Mouse (Mus musculus) G1E (cell line): ENCODE results near the gene Defb42. TPM values are rescaled to one million over a fixed set of nuclear protein-coding genes. Genes with fewer than 3 reads are reported as not detected.
A peak's percentile ranks its signal among the peaks of the same experiment; 100 is the strongest.

ENCODE experiments used
- ATAC-seq: 2 replicates; pipeline ENCODE4 v1.8.0; 2016; ENCODE audit warnings: mild to moderate bottlenecking; ENCODE audit not compliant: insufficient number of reproducible peaks, poor library complexity, low FRiP score, severe bottlenecking; ENCODE audit errors: extremely low read depth
- DNase-seq: peaks from one replicate; pipeline ENCODE4 v3.0.0; 2012; ENCODE audit warnings: low spot score
- H3K27me3 ChIP-seq: 2 replicates; pipeline ENCODE4 v1.6.1; 2012; ENCODE audit warnings: mild to moderate bottlenecking, low read length, inconsistent platforms; ENCODE audit not compliant: insufficient read depth
- H3K36me3 ChIP-seq: replicated peaks from 2 replicates; pipeline ENCODE3; 2012; ENCODE audit warnings: mild to moderate bottlenecking, inconsistent platforms
- H3K4me1 ChIP-seq: 2 replicates; pipeline ENCODE4 v1.6.1; 2012; ENCODE audit warnings: low read depth, low read length, inconsistent platforms, mixed read lengths; ENCODE audit not compliant: insufficient read depth
- H3K4me3 ChIP-seq: 2 replicates; pipeline ENCODE4 v1.5.1; 2012; ENCODE audit warnings: low read depth, mild to moderate bottlenecking, inconsistent platforms, low read length, moderate library complexity, mixed read lengths
- H3K9me3 ChIP-seq: replicated peaks from 2 replicates; pipeline ENCODE4 v1.6.1; 2012; ENCODE audit warnings: inconsistent platforms
- CTCF ChIP-seq: IDR thresholded peaks from 2 replicates; pipeline ENCODE4 v1.5.1; 2012; ENCODE audit warnings: low read depth, low read length, inconsistent platforms, mixed read lengths
- GATA1 ChIP-seq: IDR thresholded peaks from 2 replicates; pipeline ENCODE4 v1.6.1; 2012; ENCODE audit warnings: borderline replicate concordance, low read length, inconsistent platforms, mixed read lengths
- GATA2 ChIP-seq: IDR thresholded peaks from 2 replicates; pipeline ENCODE4 v1.6.1; 2012; ENCODE audit warnings: low read depth, low read length, inconsistent platforms, borderline replicate concordance
- POLR2AphosphoS5 ChIP-seq: IDR thresholded peaks from 2 replicates; pipeline ENCODE4 v1.6.1; 2012; ENCODE audit warnings: low read depth, low read length, inconsistent platforms; ENCODE audit not compliant: insufficient replicate concordance
- TAL1 ChIP-seq: conservative IDR thresholded peaks from 2 replicates; pipeline ENCODE4 v1.6.1; 2012; ENCODE audit warnings: low read depth, low read length, inconsistent platforms, mixed read lengths
- polyA plus RNA-seq: library from polyadenylated mRNA; stranded (reverse); fragments of >175 nt; gene quantifications from 2 replicates; pipeline ENCODE4 v1.2.3, GENCODE M21; 2012
- total RNA-seq, 2 experiments: library from RNA; stranded (forward) in 1 of 2; stranded (reverse) in 1 of 2; fragments of 200-1000 nt in 1 of 2; fragments of >200 nt in 1 of 2; fragmentation: Nextera tagmentation in 1 of 2; gene quantifications; 2 replicates each; pipeline ENCODE4 v1.2.3; 2014 to 2017

Gene Defb42
- total and polyA plus RNA-seq, 3 experiments = 0.05 TPM; not detected in 2

DNA sequence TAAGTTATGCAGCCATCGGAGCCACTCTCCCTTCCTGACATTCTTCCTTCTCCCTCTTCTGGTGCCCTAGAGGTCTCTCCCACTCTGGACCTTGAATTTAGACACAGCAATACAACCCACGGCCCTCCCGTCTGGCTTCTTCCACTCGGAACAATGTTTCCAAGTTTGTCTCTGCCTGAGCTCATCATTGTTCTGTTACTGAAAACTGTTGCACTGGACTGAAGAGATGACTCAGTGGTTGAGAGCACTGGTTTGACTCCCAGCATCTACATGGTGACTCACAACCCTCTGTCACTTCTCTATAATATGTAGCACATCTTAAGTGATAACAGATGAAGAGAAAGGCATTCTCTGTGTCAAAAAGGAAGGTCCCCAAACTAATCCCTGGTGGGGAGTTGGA, 32.1 kb upstream of the Defb42 start:
- ATAC-seq (no peak), DNase-seq (no peak)
- Histone ChIP-seq H3K4me3 (no peak overlapping the region), H3K36me3 (no peaks in the 10 kb centered on the region), H3K27me3 (peaks cover 6% of the 10 kb centered on the region; the same call in 1 of the 2 replicates), H3K4me1 (no peaks in the 10 kb centered on the region), H3K9me3 (no peaks in the 10 kb centered on the region)
- TF ChIP-seq POLR2AphosphoS5 (no peak), CTCF (no peak), GATA1 (no peak), TAL1 (no peak), GATA2 (no peak)

DNA sequence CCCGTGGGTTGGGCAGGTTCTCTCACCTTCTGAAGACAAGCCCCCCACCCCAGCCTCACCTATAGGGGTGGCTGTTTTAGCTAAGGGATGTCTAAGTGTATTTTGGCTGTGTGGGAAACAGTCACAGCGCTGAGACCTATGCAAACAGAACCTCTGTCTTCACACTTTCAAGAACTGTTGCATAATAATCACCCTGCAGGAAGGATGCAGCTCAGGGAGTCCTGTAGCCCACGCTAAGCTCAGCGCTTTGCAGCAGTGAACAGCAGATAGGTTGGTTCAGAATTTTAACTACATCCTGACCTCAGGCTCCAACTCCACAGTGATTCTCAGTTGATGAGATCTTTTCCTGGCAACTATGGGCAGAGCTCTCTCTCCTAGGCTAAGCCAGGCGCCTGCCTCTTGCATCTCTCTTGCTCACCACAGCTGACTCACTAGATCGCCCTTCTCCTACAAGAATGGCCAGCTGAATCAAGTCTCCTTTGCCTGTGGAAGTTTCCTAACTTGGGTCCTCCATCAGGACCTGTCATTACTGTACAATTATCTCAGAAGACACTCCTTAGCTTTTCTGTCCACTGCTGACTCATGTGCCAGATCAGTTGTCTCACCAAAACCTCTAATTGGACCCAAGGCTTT, 26.2 kb upstream of the Defb42 start:
- Histone ChIP-seq H3K27me3 (peaks cover 8% of the 10 kb centered on the region; the same call in 1 of the 2 replicates), H3K4me3 (no peak overlapping the region), H3K9me3 (no peaks in the 10 kb centered on the region), H3K36me3 (no peaks in the 10 kb centered on the region), H3K4me1 (no peaks in the 10 kb centered on the region)
- TF ChIP-seq TAL1 = no peak
- TF ChIP-seq GATA1 = no peak
- ATAC-seq (no peak), DNase-seq (no peak)

DNA sequence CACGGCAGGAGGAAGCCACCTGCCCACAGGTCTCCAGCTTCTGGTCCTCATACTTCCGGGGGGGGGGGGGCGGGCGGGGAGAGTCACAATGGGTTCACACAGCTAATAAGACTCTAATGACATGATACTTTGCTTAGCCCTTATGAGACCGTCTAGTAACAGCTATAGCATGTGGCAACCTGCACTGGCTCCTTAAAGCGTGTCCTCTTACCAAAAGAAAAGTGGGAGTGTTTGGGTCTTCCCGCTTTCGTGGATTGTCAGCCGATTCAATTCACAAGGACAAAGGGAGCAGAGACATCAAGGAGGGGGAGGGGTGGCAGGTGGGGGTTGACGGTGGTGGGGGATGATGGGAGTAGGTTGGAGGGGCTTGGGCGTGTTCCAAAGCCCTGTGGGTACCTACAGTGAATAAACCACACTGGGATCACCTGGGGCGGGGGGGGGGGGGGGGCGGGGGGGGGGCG, 3.1 kb downstream of the Defb42 start, which contains the start of gene Defb30:
Gene Defb30, minus strand, starts transcription at position 51 of the 461 bp plus-strand sequence.
- Histone ChIP-seq H3K9me3 (no peaks in the 10 kb centered on the region), H3K36me3 (no peaks in the 10 kb centered on the region), H3K27me3 (peaks cover 11% of the 10 kb centered on the region; the same call in 1 of the 2 replicates), H3K4me1 (no peaks in the 10 kb centered on the region), H3K4me3 (no peak within 1 kb of the TSS)
- DNase-seq (no peak), ATAC-seq (no peak)
- TF ChIP-seq GATA1 (no peak), CTCF (no peak), GATA2 (no peak), TAL1 (no peak), POLR2AphosphoS5 (no peak)

DNA sequence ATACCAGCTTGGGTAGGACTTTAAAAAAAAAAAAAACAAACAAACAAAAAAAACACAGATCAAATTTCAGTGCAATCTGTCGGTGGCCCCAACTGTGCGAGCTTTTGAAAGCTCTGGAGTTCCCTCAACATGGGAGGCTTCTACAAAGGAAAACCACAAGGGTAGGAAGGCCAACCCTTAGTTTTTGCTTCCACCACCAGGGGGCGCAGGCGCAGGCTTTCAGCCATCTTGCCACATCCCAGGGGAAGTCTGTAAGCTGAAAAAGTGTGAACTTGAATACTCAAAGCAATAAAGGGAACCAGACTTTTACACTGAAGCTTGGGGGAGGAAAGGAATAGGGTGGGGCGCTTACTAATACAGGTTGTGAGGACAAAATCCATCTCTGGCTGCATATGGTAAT, 4.0 kb downstream of the Defb42 start:
- Histone ChIP-seq H3K4me1 (no peaks in the 10 kb centered on the region), H3K9me3 (no peaks in the 10 kb centered on the region), H3K36me3 (no peaks in the 10 kb centered on the region), H3K27me3 (peaks cover 11% of the 10 kb centered on the region; the same call in 1 of the 2 replicates), H3K4me3 (no peak overlapping the region)
- TF ChIP-seq POLR2AphosphoS5 (no peak), GATA1 (no peak), GATA2 (no peak), TAL1 (no peak), CTCF (peak; percentile 58)
- DNase-seq (peak; percentile 47), ATAC-seq (no peak)

DNA sequence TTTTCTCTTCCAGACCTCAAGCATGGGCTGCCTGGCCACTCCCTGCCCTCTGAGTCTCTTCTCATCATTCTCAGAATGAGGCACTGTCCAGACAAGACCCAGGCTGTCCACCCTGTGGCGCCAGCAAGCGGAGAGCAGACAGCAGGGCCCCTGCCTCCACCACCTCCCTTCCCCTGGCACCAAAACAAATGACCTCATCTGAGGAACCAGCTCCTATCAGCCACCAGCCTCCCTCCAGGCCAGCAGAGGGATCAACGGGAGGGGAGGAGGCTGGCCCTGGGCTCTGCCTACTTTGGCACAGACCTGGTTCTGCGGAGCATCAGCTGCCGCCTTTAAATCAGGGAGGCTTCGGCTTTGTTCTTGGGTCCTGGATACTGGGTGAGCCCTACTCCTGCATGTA, 7.9 kb downstream of the Defb42 start:
- DNase-seq (no peak), ATAC-seq (no peak)
- Histone ChIP-seq H3K4me3 (no peak overlapping the region), H3K4me1 (no peaks in the 10 kb centered on the region), H3K36me3 (no peaks in the 10 kb centered on the region), H3K9me3 (no peaks in the 10 kb centered on the region), H3K27me3 (peaks cover 8% of the 10 kb centered on the region; the same call in 1 of the 2 replicates)
- TF ChIP-seq GATA2 = no peak
- TF ChIP-seq POLR2AphosphoS5 = no peak
- no peak for TF ChIP-seq CTCF
- no peak for TF ChIP-seq GATA1
- TF ChIP-seq TAL1 = no peak

DNA sequence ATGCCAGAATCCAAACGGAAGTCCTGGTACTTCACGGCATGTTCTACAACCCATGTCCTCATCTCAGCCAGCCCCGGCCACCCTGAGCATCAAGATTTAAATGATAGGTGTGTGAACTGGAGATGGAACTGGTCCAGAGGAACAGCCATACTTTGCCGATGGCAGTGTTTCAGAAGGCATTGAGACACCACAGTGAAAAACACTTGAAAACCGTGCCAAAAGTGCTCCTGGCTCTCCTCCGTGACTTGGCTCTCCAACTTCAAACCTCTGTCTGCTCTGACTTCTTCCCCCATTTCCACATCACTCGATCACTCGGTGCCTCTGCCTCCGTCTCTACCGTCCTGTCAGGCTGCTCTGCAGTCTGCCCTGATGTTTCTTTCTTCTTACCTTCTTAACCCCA, 13.6 kb downstream of the Defb42 start:
- DNase-seq (no peak), ATAC-seq (no peak)
- Histone ChIP-seq H3K9me3 (no peaks in the 10 kb centered on the region), H3K4me3 (no peak overlapping the region), H3K27me3 (peaks cover 18% of the 10 kb centered on the region), H3K4me1 (peaks cover 15% of the 10 kb centered on the region), H3K36me3 (no peaks in the 10 kb centered on the region)
- TF ChIP-seq GATA2 (no peak), GATA1 (no peak), POLR2AphosphoS5 (no peak), CTCF (no peak), TAL1 (no peak)

DNA sequence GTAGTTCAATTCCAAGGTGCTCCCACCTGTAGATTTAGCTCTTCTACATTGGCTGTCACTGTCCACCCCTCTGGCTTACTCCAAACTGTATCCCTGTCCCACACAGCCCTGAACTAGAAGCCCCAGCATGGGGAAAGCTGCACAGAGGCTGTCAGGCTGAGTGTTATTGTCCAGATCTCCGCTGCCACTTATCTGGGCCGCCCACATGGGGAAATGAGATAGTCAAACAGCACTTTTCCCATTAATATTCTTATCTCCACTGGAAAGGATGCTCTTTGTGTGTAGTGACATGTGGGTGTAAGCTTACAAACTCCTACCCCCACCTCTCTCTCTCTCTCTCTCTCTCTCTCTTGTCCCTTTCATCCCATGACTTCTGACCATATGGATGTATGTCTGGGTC, 15.4 kb downstream of the Defb42 start:
- no peak for DNase-seq
- TF ChIP-seq POLR2AphosphoS5 (no peak), TAL1 (peak; percentile 54; the same call in 1 of the 2 replicates), GATA1 (no peak), GATA2 (no peak), CTCF (no peak)
- Histone ChIP-seq H3K36me3 (no peaks in the 10 kb centered on the region), H3K27me3 (peaks cover 21% of the 10 kb centered on the region), H3K4me1 (peaks cover 20% of the 10 kb centered on the region), H3K4me3 (no peak overlapping the region), H3K9me3 (no peaks in the 10 kb centered on the region)
- peak; percentile 75 for ATAC-seq
